Mouse (Mus musculus) small intestine, adult 2 months (tissue): ENCODE measurements around the gene Zfp318. TPM values are rescaled to one million over a fixed set of nuclear protein-coding genes. Genes with fewer than 3 reads are reported as not detected.

Experiments
- H3K27ac ChIP-seq: fragments of 200-500 bp; 2 replicates; pipeline ENCODE4 v1.5.1; 2012; ENCODE audit warnings: low read depth, low read length, control low read depth, inconsistent platforms; ENCODE audit not compliant: insufficient read depth
- H3K27me3 ChIP-seq: fragments of 200-500 bp; 2 replicates; pipeline ENCODE4 v1.6.1; 2012; ENCODE audit warnings: mild to moderate bottlenecking, moderate library complexity, low read length, inconsistent platforms; ENCODE audit not compliant: control insufficient read depth, insufficient read depth
- H3K36me3 ChIP-seq: fragments of 200-500 bp; 2 replicates; pipeline ENCODE4 v1.6.1; 2012; ENCODE audit warnings: mild to moderate bottlenecking, low read length, control low read depth, inconsistent platforms; ENCODE audit not compliant: control insufficient read depth, insufficient read depth
- H3K4me1 ChIP-seq: fragments of 200-500 bp; 2 replicates; pipeline ENCODE4 v1.6.1; 2012; ENCODE audit warnings: low read length, inconsistent platforms, mixed read lengths; ENCODE audit not compliant: control insufficient read depth, insufficient read depth, insufficient read length
- H3K4me3 ChIP-seq: fragments of 200-500 bp; 2 replicates; pipeline ENCODE4 v1.5.1; 2012; ENCODE audit warnings: low read depth, mild to moderate bottlenecking, control low read depth, inconsistent platforms, low read length, moderate library complexity
- CTCF ChIP-seq: fragments of 200-500 bp; IDR thresholded peaks from 2 replicates; pipeline ENCODE4 v1.5.1; 2012; ENCODE audit warnings: low read depth, mild to moderate bottlenecking, control low read depth, inconsistent platforms, low read length, moderate library complexity, mixed read lengths; ENCODE audit not compliant: insufficient replicate concordance, insufficient read length; ENCODE audit errors: extremely low read depth
- POLR2A ChIP-seq: fragments of 200-500 bp; IDR thresholded peaks from 2 replicates; pipeline ENCODE4 v1.6.1; 2012; ENCODE audit warnings: low read depth, mild to moderate bottlenecking, control low read depth, inconsistent platforms, low read length, moderate library complexity
- WGBS: fragments of 180-500 bp; shearing (Covaris S2); methylation state at CpG from one replicate; pipeline ENCODE4 v1.1.7; 2018; 5-methylcytosine and 5-hydroxymethylcytosine counted together
- polyA plus RNA-seq: library from polyadenylated mRNA; depleted of rRNA; stranded (reverse); fragments of >200 nt; gene quantifications from 2 replicates; pipeline ENCODE4 v1.2.3, GENCODE M21; 2012; rRNA removed

Zfp318 gene
- polyA plus RNA-seq, 1 experiment, result 5.8 TPM

GRCm38 (mm10) chr17:46457791-46458190 is 74.3 kb downstream of the Zfp318 start:
- H3K27ac ChIP-seq, result no peak overlapping the region
- TF ChIP-seq CTCF, result peak; percentile 47; the same call in 1 of the 2 replicates
- TF ChIP-seq POLR2A, result no peak
- H3K36me3 ChIP-seq, result no peaks in the 10 kb centered on the region
- H3K4me1 ChIP-seq, result peaks cover 6% of the 10 kb centered on the region
- peaks cover 41% of the 10 kb centered on the region for H3K27me3 ChIP-seq
- H3K4me3 ChIP-seq, result no peak overlapping the region
- 8% methylated on average over 10 of the region's 10 CpGs for WGBS

GRCm38 (mm10) chr17:46458439-46458838 is 74.9 kb downstream of the Zfp318 start:
- TF ChIP-seq POLR2A, result no peak
- no peak for TF ChIP-seq CTCF
- Histone ChIP-seq H3K36me3 (no peaks in the 10 kb centered on the region), H3K27me3 (peaks cover 38% of the 10 kb centered on the region), H3K27ac (no peak overlapping the region), H3K4me3 (no peak overlapping the region), H3K4me1 (peaks cover 6% of the 10 kb centered on the region)
- 26% methylated on average over 3 of the region's 3 CpGs for WGBS

GRCm38 (mm10) chr17:46460673-46461072 is 77.1 kb downstream of the Zfp318 start:
- under 1% methylated on average over 32 of the region's 32 CpGs for WGBS
- peaks cover 6% of the 10 kb centered on the region for H3K4me1 ChIP-seq
- no peaks in the 10 kb centered on the region for H3K36me3 ChIP-seq
- H3K27me3 ChIP-seq, result peaks cover 18% of the 10 kb centered on the region
- H3K4me3 ChIP-seq, result peak overlapping the region; percentile 25
- no peak overlapping the region for H3K27ac ChIP-seq
- no peak for TF ChIP-seq POLR2A

GRCm38 (mm10) chr17:46461347-46461746 is 77.8 kb downstream of the Zfp318 start:
- WGBS, result 8% methylated on average over 8 of the region's 8 CpGs
- peak overlapping the region; percentile 25; the same call in 1 of the 2 replicates for H3K4me3 ChIP-seq
- H3K36me3 ChIP-seq, result no peaks in the 10 kb centered on the region
- H3K27me3 ChIP-seq, result peaks cover 12% of the 10 kb centered on the region
- no peak overlapping the region for H3K27ac ChIP-seq
- TF ChIP-seq CTCF (no peak), POLR2A (no peak)
- H3K4me1 ChIP-seq, result peaks cover 6% of the 10 kb centered on the region

- no peak for TF ChIP-seq CTCF
- no peak for TF ChIP-seq POLR2A
Observed at GRCm38 (mm10) chr17:46462226-46462625, 78.7 kb downstream of the Zfp318 start.

GRCm38 (mm10) chr17:46467830-46468229 is 84.3 kb downstream of the Zfp318 start:
- Histone ChIP-seq H3K36me3 (no peaks in the 10 kb centered on the region), H3K27me3 (no peaks in the 10 kb centered on the region), H3K4me1 (no peaks in the 10 kb centered on the region), H3K27ac (no peak overlapping the region), H3K4me3 (no peak overlapping the region)
- TF ChIP-seq CTCF, result no peak
- TF ChIP-seq POLR2A, result no peak
- 76% methylated on average over 9 of the region's 9 CpGs for WGBS

More at GRCm38 (mm10) chr17:46462226-46462625, 78.7 kb downstream of the Zfp318 start:
- peaks cover 6% of the 10 kb centered on the region for H3K4me1 ChIP-seq
- H3K27me3 ChIP-seq, result peaks cover 11% of the 10 kb centered on the region
- no peak overlapping the region for H3K27ac ChIP-seq
- 56% methylated on average over 5 of the region's 5 CpGs for WGBS
- H3K4me3 ChIP-seq, result no peak overlapping the region
- H3K36me3 ChIP-seq, result no peaks in the 10 kb centered on the region

Other genes with a start within 250 kb of the Zfp318 start
- gene Rsph9, start 239.5 kb upstream of the Zfp318 start, polyA plus RNA-seq, result 3.4 and 4.3 TPM in 2 replicates
- gene Mad2l1bp, start 230.2 kb upstream of the Zfp318 start, polyA plus RNA-seq, result 14.8 and 27.1 TPM in 2 replicates
- gene Gtpbp2, start 222.7 kb upstream of the Zfp318 start, polyA plus RNA-seq, result 92.2 and 198 TPM in 2 replicates
- 1.0 and 1.7 TPM in 2 replicates for gene Polh, start 181.1 kb upstream of the Zfp318 start, polyA plus RNA-seq
- gene Xpo5, start 180.9 kb upstream of the Zfp318 start, polyA plus RNA-seq, result 5.3 and 8.4 TPM in 2 replicates
- 16.2 and 24.6 TPM in 2 replicates for gene Polr1c, start 135.7 kb upstream of the Zfp318 start, polyA plus RNA-seq
- 120 and 305 TPM in 2 replicates for gene Yipf3, start 135.7 kb upstream of the Zfp318 start, polyA plus RNA-seq
- gene Lrrc73, start 130.2 kb upstream of the Zfp318 start, polyA plus RNA-seq, result 1.9 and 2.8 TPM in 2 replicates
- gene Tjap1, start 100.7 kb upstream of the Zfp318 start, polyA plus RNA-seq, result 43.4 and 89.2 TPM in 2 replicates
- gene Dlk2, start 86.3 kb upstream of the Zfp318 start, polyA plus RNA-seq, result 0.27 and 1.0 TPM in 2 replicates
- gene Abcc10, start 55.4 kb upstream of the Zfp318 start, polyA plus RNA-seq, result 28.7 and 37.5 TPM in 2 replicates
- gene Crip3, start 45.2 kb downstream of the Zfp318 start, polyA plus RNA-seq, result not detected in 2 replicates
- gene Slc22a7, start 54.7 kb downstream of the Zfp318 start, polyA plus RNA-seq, result not detected in 2 replicates
- 0.20 and 0.25 TPM in 2 replicates for gene Ttbk1, start 103.9 kb downstream of the Zfp318 start, polyA plus RNA-seq
- gene Dnph1, start 113.0 kb downstream of the Zfp318 start, polyA plus RNA-seq, result 3.3 and 6.3 TPM in 2 replicates
- gene Cul9, start 162.7 kb downstream of the Zfp318 start, polyA plus RNA-seq, result 5.0 and 5.8 TPM in 2 replicates
- gene Srf, start 172.4 kb downstream of the Zfp318 start, polyA plus RNA-seq, result 103 and 183 TPM in 2 replicates
- gene Ptk7, start 245.8 kb downstream of the Zfp318 start, polyA plus RNA-seq, result 6.6 and 6.8 TPM in 2 replicates